Mouse (Mus musculus) cortical plate, adult 2 months (tissue): ENCODE results near the gene Hspb2. TPM values are rescaled to one million over a fixed set of nuclear protein-coding genes. Genes with fewer than 3 reads are reported as not detected.

ENCODE experiments used
- H3K27ac ChIP-seq: fragments of 200-500 bp; 2 replicates; pipeline ENCODE4 v1.5.1; 2012; ENCODE audit warnings: low read length, control low read depth, inconsistent platforms; ENCODE audit not compliant: insufficient read depth
- H3K4me1 ChIP-seq: fragments of 200-500 bp; 2 replicates; pipeline ENCODE4 v1.6.1; 2011; ENCODE audit warnings: low read length; ENCODE audit not compliant: control insufficient read depth, insufficient read depth
- H3K4me3 ChIP-seq: fragments of 200-500 bp; 2 replicates; pipeline ENCODE4 v1.5.1; 2011; ENCODE audit warnings: mild to moderate bottlenecking, low read length, control low read depth; ENCODE audit not compliant: insufficient read depth
- CTCF ChIP-seq: fragments of 200-500 bp; IDR thresholded peaks from 2 replicates; pipeline ENCODE4 v1.5.1; 2011; ENCODE audit warnings: mild to moderate bottlenecking, control low read depth, low read length; ENCODE audit not compliant: insufficient read depth; ENCODE audit errors: extremely low read depth
- POLR2A ChIP-seq: fragments of 200-500 bp; IDR thresholded peaks from 2 replicates; pipeline ENCODE4 v1.6.1; 2011; ENCODE audit warnings: mild to moderate bottlenecking, low read length, control low read depth; ENCODE audit not compliant: insufficient read depth; ENCODE audit errors: extremely low read depth
- polyA plus RNA-seq: library from polyadenylated mRNA; depleted of rRNA; stranded (reverse); fragments of >200 nt; gene quantifications from 2 replicates; pipeline ENCODE4 v1.2.3, GENCODE M21; 2012

Hspb2 gene
- polyA plus RNA-seq, 1 experiment = 4.9 TPM

DNA sequence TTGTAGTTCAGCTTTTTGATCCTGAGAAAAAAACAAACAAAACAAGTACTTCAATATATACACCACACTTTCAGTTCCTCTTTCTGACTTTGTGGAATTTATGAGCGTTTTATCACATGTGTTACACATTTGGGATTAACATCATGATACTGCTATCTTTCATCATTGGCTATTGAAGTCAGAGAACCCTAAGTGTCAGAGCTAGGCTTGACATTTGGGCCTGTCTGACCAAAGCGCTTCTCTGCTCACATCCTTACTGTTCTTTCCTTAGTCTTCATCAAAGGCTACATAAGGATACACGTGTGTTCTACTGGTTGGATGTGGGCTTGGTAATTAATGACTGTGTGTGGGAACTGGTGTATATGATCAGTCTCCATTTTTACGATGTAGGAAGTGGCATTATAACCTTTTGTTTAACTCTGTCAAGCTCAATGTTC, 21.9 kb upstream of the Hspb2 start:
- no peak for TF ChIP-seq CTCF
- TF ChIP-seq POLR2A = no peak
- Histone ChIP-seq H3K4me3 (peak overlapping the region; percentile 64; the same call in 1 of the 2 replicates), H3K4me1 (peaks cover 3% of the 10 kb centered on the region; the same call in 1 of the 2 replicates), H3K27ac (no peak overlapping the region)

GRCm38 (mm10) chr9:50770011-50770410, 17.9 kb upstream of the Hspb2 start:
- H3K4me1 ChIP-seq = peaks cover 3% of the 10 kb centered on the region; the same call in 1 of the 2 replicates
- no peak for TF ChIP-seq CTCF
- TF ChIP-seq POLR2A = no peak
- H3K27ac ChIP-seq = no peak overlapping the region
- no peak overlapping the region for H3K4me3 ChIP-seq

DNA sequence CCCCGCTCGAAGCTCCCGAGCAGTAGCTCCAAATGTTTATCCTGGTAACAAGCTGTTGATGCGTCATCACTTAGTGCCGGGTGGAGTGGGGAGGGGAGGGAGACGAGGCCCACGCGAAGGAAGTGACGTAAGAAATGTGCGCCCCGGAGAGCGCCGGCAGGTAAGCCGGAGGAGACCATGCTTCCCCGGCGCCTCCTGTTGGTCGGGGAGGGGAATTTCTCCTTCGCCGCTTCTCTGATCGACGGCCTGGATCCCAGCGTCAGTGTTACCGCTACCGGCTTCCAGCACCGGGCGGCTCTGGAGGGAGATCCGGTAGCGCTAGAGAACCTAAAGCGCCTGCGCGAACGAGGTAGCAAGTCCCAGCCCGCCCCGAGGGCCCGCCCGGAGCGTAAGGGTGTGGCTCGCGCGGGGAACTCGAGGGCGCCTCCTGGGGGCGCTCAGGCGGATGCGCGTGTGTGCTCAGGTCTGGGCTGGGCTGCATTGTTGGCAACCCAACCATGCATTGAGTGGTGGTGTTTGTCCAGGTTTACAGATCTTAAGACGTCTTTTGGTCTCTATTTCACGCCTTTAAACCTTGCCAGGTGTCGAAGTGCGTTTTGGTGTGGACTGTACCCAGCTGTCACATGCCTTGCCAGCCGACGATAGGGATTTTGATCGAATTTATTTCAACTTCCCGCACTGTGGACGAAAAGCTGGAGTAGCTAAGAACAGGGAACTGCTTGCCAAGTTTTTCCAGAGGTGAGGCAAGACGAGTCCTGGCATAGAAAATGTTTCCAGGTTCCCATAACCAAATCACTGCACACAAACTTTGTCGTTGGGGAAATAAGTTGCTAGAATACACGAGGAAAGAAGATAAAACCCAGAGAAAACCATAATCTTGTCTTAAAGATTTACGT, 16.2 kb upstream of the Hspb2 start, which contains the start of gene Fdxacb1:
Gene Fdxacb1, plus strand, starts transcription at position 130 of the 896 bp plus-strand sequence.
- H3K4me1 ChIP-seq = no peaks in the 10 kb centered on the region
- H3K27ac ChIP-seq = peak within 1 kb of the TSS; percentile 56
- peak within 1 kb of the TSS; percentile 83 for H3K4me3 ChIP-seq
- TF ChIP-seq CTCF (peak; percentile 39), POLR2A (peak; percentile 73)

DNA sequence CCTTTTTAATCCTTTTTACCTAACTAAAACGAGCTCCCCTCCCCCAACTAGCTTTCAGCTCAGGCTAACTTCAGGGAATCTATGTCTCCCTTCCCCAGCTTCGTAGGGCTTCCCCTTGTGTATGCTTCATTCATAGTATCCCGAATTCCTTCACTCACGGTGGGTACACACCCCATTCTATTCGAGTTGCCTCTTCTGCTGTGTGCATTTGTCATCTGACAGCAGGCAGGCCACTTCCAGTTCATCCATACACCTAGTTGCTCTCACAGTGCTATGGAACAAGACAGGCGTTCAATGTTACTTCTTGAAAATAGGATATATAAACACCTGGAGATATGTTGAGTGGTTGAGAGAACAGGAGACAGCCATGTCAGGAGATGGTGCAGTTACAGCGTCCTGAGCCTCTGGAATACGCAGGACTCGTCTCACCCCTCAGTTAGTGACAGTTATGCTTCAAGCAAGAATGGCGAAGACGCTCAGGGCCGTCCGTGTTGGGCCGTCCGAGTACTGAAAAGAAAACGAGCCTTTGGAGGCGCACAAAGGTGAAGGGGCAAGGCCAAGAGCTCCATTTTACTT, 15.5 kb upstream of the Hspb2 start:
- Histone ChIP-seq H3K4me1 (no peaks in the 10 kb centered on the region), H3K4me3 (peak overlapping the region; percentile 83), H3K27ac (peak overlapping the region; percentile 56; the same call in 1 of the 2 replicates)
- no peak for TF ChIP-seq CTCF
- no peak for TF ChIP-seq POLR2A

DNA sequence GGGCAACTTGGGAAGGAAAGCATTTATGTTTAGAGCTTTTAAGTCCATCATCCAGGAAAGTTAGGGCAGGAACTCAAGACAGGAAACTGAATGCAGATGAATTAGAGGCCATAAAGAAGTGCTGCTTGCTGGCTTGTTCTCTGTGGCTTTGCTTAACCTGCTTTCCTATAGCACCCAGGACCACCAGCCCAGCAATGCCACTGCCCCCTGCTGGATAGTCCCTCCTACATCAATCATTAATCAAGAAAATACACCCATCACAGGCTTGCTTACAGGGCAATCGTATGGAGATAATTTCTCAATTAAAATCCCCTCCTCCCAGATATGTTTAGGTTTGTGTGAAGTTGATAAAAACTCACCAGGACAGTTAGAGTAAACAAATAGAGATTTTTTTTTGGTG, 11.2 kb upstream of the Hspb2 start:
- no peak overlapping the region for H3K27ac ChIP-seq
- no peaks in the 10 kb centered on the region for H3K4me1 ChIP-seq
- no peak overlapping the region for H3K4me3 ChIP-seq
- TF ChIP-seq CTCF (peak; percentile 47), POLR2A (no peak)

DNA sequence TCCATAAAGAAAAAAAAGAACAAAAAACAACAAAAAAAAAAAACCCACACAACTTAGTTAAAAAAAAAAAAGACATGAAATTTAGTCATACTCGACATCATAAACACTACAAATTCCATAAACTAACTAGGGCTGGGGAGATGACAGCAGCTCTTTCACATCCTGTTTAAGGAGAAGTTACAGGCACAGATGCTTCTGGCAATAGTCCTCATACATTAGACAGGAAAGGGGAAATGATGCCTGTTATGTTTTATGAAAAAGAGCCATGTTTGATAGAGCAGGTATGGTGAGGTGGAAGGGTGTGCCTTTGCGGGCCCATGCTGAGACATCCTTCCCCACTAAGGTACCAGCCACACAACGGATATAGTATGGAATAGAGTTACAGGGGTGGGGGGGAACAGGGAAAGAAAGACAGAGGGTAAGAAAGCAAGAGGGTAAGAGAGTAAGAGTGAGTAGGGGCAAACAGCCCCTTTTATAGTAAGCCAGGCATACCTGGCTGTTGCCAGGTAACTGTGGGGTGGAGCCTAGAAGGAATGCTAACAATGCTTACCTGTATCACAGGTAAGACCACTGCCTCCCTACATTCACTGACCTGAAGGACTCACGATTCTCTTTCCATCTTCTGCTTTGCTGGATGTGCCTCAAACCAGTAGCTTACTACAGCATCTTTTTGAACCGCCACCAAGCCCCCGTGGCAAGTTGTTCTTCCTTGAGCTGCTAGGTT, 9.5 kb upstream of the Hspb2 start:
- H3K4me3 ChIP-seq = no peak overlapping the region
- no peak overlapping the region for H3K27ac ChIP-seq
- no peaks in the 10 kb centered on the region for H3K4me1 ChIP-seq
- no peak for TF ChIP-seq POLR2A
- TF ChIP-seq CTCF = no peak

DNA sequence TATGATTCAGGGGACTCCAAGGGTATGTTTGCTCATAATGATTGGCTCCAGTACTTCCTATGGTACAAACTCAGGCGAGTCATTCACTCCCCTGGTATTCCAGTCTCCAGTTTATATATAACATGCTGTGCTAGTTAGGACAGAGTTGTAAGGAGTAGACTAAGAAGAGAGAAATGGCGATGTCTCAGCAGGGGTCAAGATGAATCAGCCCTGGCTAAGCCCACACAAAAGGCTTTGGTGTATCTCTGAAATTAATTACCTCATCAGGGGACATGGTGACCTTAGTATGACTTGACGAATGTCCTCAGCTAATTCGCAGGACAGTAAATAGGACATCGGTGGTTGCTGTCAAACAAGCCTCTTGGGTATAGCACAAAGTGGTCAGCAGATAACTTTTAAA, 4.6 kb upstream of the Hspb2 start:
- TF ChIP-seq CTCF (no peak), POLR2A (no peak)
- Histone ChIP-seq H3K4me3 (no peak overlapping the region), H3K4me1 (peaks cover 3% of the 10 kb centered on the region; the same call in 1 of the 2 replicates), H3K27ac (no peak overlapping the region)

DNA sequence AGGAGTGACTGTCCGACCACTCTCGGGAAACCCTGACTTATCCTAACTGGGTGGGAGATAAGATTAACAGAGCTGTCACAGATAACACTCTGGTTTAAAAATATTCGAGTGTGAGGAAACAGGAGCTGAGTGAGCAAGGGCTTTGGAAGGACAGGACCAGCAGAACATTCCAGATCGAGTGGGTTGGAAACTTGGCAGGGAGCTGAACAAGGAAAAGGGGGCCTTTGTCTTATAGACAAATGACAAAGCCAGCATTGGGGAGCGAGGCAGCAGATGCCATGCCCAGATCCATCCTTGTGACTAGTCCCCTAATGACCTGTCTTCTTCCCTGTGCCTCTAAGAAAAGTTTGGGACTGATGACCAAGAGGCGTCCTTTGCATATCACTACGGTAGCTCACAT, 1.8 kb upstream of the Hspb2 start:
- Histone ChIP-seq H3K4me3 (peak overlapping the region; percentile 43), H3K4me1 (peaks cover 4% of the 10 kb centered on the region; the same call in 1 of the 2 replicates), H3K27ac (peak overlapping the region; percentile 89)
- 0 out of 2 replicates have a peak, but pooled peaks have one; percentile 34 for TF ChIP-seq POLR2A
- TF ChIP-seq CTCF = no peak
